Mouse (Mus musculus) CH12.LX (cell line): Measurements from ENCODE around the gene Cnpy4. TPM values are rescaled to one million over a fixed set of nuclear protein-coding genes. Genes with fewer than 3 reads are reported as not detected.

Experiments
- DNase-seq: peaks from one replicate; pipeline ENCODE4 v3.0.0-alpha.2; 2013; ENCODE audit errors: extremely low read depth
- H3K27ac ChIP-seq: 2 replicates; pipeline ENCODE4 v1.5.1; 2012; ENCODE audit warnings: low read depth, mild to moderate bottlenecking, control low read depth, moderate library complexity; ENCODE audit not compliant: insufficient read depth
- H3K27me3 ChIP-seq: replicated peaks from 2 replicates; pipeline ENCODE3; 2012; ENCODE audit warnings: inconsistent platforms
- H3K36me3 ChIP-seq, 2 experiments: replicated peaks in 1 of 2; 2 replicates each; pipeline versions ENCODE3 to v1.6.1; 2012; ENCODE audit warnings: inconsistent platforms in 1 of 2, low read length in 1 of 2, mild to moderate bottlenecking in 1 of 2, mixed read lengths in 1 of 2, moderate library complexity in 1 of 2; ENCODE audit not compliant: control insufficient read depth in 1 of 2, insufficient read depth in 1 of 2
- H3K4me1 ChIP-seq, 2 experiments: 2 replicates each; pipeline ENCODE4 v1.6.1; 2012; ENCODE audit warnings: inconsistent platforms in 1 of 2, moderate library complexity in 1 of 2; ENCODE audit not compliant: insufficient read depth in 2 of 2, control insufficient read depth in 1 of 2
- H3K4me2 ChIP-seq: 2 replicates; pipeline ENCODE4 v1.6.1; 2012; ENCODE audit warnings: low read depth, mild to moderate bottlenecking, control low read depth; ENCODE audit not compliant: poor library complexity, insufficient read depth, severe bottlenecking
- H3K4me3 ChIP-seq, 3 experiments: fragments of 150-350 bp in 1 of 3; sonication (generic) in 1 of 3; replicated peaks in 1 of 3; 2 replicates each; pipeline versions ENCODE3 to v1.5.1; 2011 to 2012; ENCODE audit warnings: low read depth in 2 of 3, low read length in 2 of 3, mild to moderate bottlenecking in 2 of 3, moderate library complexity in 2 of 3, control low read depth in 1 of 3, improper control_type of control experiment in 1 of 3, inconsistent platforms in 1 of 3, mixed read lengths in 1 of 3; ENCODE audit not compliant: poor library complexity in 1 of 3
- H3K79me2 ChIP-seq: replicated peaks from 2 replicates; pipeline ENCODE4 v1.6.1; 2012; ENCODE audit warnings: mild to moderate bottlenecking, moderate library complexity; ENCODE audit not compliant: control insufficient read depth, poor library complexity, insufficient read depth, severe bottlenecking; ENCODE audit errors: extremely low read depth
- H3K9ac ChIP-seq: 2 replicates; pipeline ENCODE4 v1.6.1; 2012; ENCODE audit warnings: low read depth, mild to moderate bottlenecking, control low read depth, moderate library complexity; ENCODE audit not compliant: insufficient read depth
- H3K9me3 ChIP-seq: replicated peaks from 2 replicates; pipeline ENCODE3; 2012; ENCODE audit warnings: low read length, inconsistent platforms, mixed read lengths
- BHLHE40 ChIP-seq: IDR thresholded peaks from 2 replicates; pipeline ENCODE4 v1.6.1; 2011; ENCODE audit warnings: mild to moderate bottlenecking, low read depth, low read length, improper control_type of control experiment
- CHD1 ChIP-seq: IDR thresholded peaks from 2 replicates; pipeline ENCODE4 v1.6.1; 2012; ENCODE audit warnings: low read depth, low read length, improper control_type of control experiment, inconsistent platforms
- CHD2 ChIP-seq: IDR thresholded peaks from 2 replicates; pipeline ENCODE4 v1.6.1; 2011; ENCODE audit warnings: low read length, improper control_type of control experiment
- ELF1 ChIP-seq: IDR thresholded peaks from 2 replicates; pipeline ENCODE4 v1.6.1; 2014; ENCODE audit warnings: low read depth, mild to moderate bottlenecking, inconsistent platforms, low read length, improper control_type of control experiment
- EP300 ChIP-seq: IDR thresholded peaks from 2 replicates; pipeline ENCODE4 v1.6.1; 2011; ENCODE audit warnings: low read length, improper control_type of control experiment
- ETS1 ChIP-seq: conservative IDR thresholded peaks from 2 replicates; pipeline ENCODE4 v1.6.1; 2012; ENCODE audit warnings: low read depth, mild to moderate bottlenecking, inconsistent platforms, low read length, improper control_type of control experiment, moderate library complexity
- GABPA ChIP-seq: IDR thresholded peaks from 2 replicates; pipeline ENCODE4 v1.6.1; 2012; ENCODE audit warnings: low read depth, low read length, improper control_type of control experiment, inconsistent platforms; ENCODE audit not compliant: insufficient replicate concordance
- IRF4 ChIP-seq: IDR thresholded peaks from 2 replicates; pipeline ENCODE4 v1.6.1; 2014; ENCODE audit warnings: low read depth, mild to moderate bottlenecking, inconsistent platforms, low read length, improper control_type of control experiment
- JUN ChIP-seq: IDR thresholded peaks from 2 replicates; pipeline ENCODE4 v1.6.1; 2011; ENCODE audit warnings: low read depth, mild to moderate bottlenecking, low read length, improper control_type of control experiment, moderate library complexity; ENCODE audit not compliant: insufficient read depth
- KAT2A ChIP-seq: IDR thresholded peaks from 2 replicates; pipeline ENCODE4 v1.6.1; 2012; ENCODE audit warnings: low read length, improper control_type of control experiment, inconsistent platforms; ENCODE audit not compliant: insufficient replicate concordance
- MAFK ChIP-seq: IDR thresholded peaks from 2 replicates; pipeline ENCODE4 v1.6.1; 2011; ENCODE audit warnings: low read length, improper control_type of control experiment; ENCODE audit not compliant: insufficient replicate concordance
- MAX ChIP-seq: IDR thresholded peaks from 2 replicates; pipeline ENCODE4 v1.6.1; 2011; ENCODE audit warnings: low read length, improper control_type of control experiment
- MEF2A ChIP-seq: IDR thresholded peaks from 2 replicates; pipeline ENCODE4 v1.6.1; 2014; ENCODE audit warnings: low read depth, mild to moderate bottlenecking, inconsistent platforms, low read length, improper control_type of control experiment, borderline replicate concordance
- MXI1 ChIP-seq: IDR thresholded peaks from 2 replicates; pipeline ENCODE4 v1.6.1; 2011; ENCODE audit warnings: mild to moderate bottlenecking, low read depth, low read length, improper control_type of control experiment
- MYC ChIP-seq: IDR thresholded peaks from 2 replicates; pipeline ENCODE4 v1.6.1; 2011; ENCODE audit warnings: low read depth, mild to moderate bottlenecking, improper control_type of control experiment, low read length
- NELFE ChIP-seq: IDR thresholded peaks from 2 replicates; pipeline ENCODE4 v1.6.1; 2011; ENCODE audit warnings: low read depth, low read length, improper control_type of control experiment
- NRF1 ChIP-seq: IDR thresholded peaks from 2 replicates; pipeline ENCODE4 v1.6.1; 2014; ENCODE audit warnings: low read depth, mild to moderate bottlenecking, inconsistent platforms, low read length, improper control_type of control experiment, moderate library complexity
- PAX5 ChIP-seq: IDR thresholded peaks from 2 replicates; pipeline ENCODE4 v1.6.1; 2012; ENCODE audit warnings: low read length, inconsistent platforms, mixed read lengths
- POLR2A ChIP-seq: IDR thresholded peaks from 2 replicates; pipeline ENCODE4 v1.6.1; 2011; ENCODE audit warnings: low read depth, mild to moderate bottlenecking, improper control_type of control experiment, low read length
- RAD21 ChIP-seq: IDR thresholded peaks from 2 replicates; pipeline ENCODE4 v1.6.1; 2011; ENCODE audit warnings: low read depth, mild to moderate bottlenecking, low read length, improper control_type of control experiment, moderate library complexity
- RCOR1 ChIP-seq: conservative IDR thresholded peaks from 2 replicates; pipeline ENCODE4 v1.6.1; 2012; ENCODE audit warnings: low read depth, mild to moderate bottlenecking, inconsistent platforms, low read length, improper control_type of control experiment
- SMC3 ChIP-seq: IDR thresholded peaks from 2 replicates; pipeline ENCODE4 v1.6.1; 2011; ENCODE audit warnings: low read depth, low read length, improper control_type of control experiment
- TBP ChIP-seq: conservative IDR thresholded peaks from 2 replicates; pipeline ENCODE4 v1.6.1; 2011; ENCODE audit warnings: low read depth, low read length, improper control_type of control experiment
- TCF12 ChIP-seq: IDR thresholded peaks from 2 replicates; pipeline ENCODE4 v1.6.1; 2014; ENCODE audit warnings: low read depth, mild to moderate bottlenecking, inconsistent platforms, low read length, improper control_type of control experiment
- UBTF ChIP-seq: IDR thresholded peaks from 2 replicates; pipeline ENCODE4 v1.6.1; 2012; ENCODE audit warnings: low read depth, mild to moderate bottlenecking, inconsistent platforms, low read length, improper control_type of control experiment, moderate library complexity
- USF2 ChIP-seq: conservative IDR thresholded peaks from 2 replicates; pipeline ENCODE4 v1.6.1; 2011; ENCODE audit warnings: low read depth, low read length, improper control_type of control experiment
- ZC3H11A ChIP-seq: IDR thresholded peaks from 2 replicates; pipeline ENCODE4 v1.6.1; 2012; ENCODE audit warnings: low read depth, mild to moderate bottlenecking, inconsistent platforms, low read length, improper control_type of control experiment
- ZMIZ1 ChIP-seq: IDR thresholded peaks from 2 replicates; pipeline ENCODE4 v1.6.1; 2012; ENCODE audit warnings: low read depth, mild to moderate bottlenecking, inconsistent platforms, low read length, improper control_type of control experiment
- ZNF384 ChIP-seq: IDR thresholded peaks from 2 replicates; pipeline ENCODE4 v1.6.1; 2012; ENCODE audit warnings: low read depth, low read length, improper control_type of control experiment, inconsistent platforms
- dilution Hi-C: fragments of 300-500 bp; cut with MboI; formaldehyde crosslinking; loops from 2 replicates; pipeline ENCODE4 v1.14.3; 2020; ENCODE audit warnings: low sequenced_read_pairs; ENCODE audit not compliant: extremely low pct_unique_long_range_greater_than_20kb, extremely low pct_ligation_motif_present
- in situ Hi-C: fragments of 300-500 bp; cut with MboI; formaldehyde crosslinking; loops from 3 replicates; pipeline ENCODE4 v1.14.3; 2019; ENCODE audit warnings: low sequenced_read_pairs, low pct_ligation_motif_present, low pct_unique_long_range_greater_than_20kb, mixed read lengths
- polyA plus RNA-seq: library from polyadenylated mRNA; unstranded; fragments of >175 nt; gene quantifications from 2 replicates; pipeline ENCODE4 v1.2.1, GENCODE M21; 2012; ENCODE audit warnings: low read depth; ENCODE audit not compliant: insufficient read length
- total RNA-seq, 2 experiments: library from RNA; depleted of rRNA; stranded (reverse); fragments of 300-350 nt in 1 of 2; fragments of >200 nt in 1 of 2; gene quantifications; 2 replicates each; pipeline ENCODE4 v1.2.3; 2012 to 2014

Gene Cnpy4
- total and polyA plus RNA-seq, 3 experiments, result 19.2 to 24.9 (median 21.6) TPM

DNA sequence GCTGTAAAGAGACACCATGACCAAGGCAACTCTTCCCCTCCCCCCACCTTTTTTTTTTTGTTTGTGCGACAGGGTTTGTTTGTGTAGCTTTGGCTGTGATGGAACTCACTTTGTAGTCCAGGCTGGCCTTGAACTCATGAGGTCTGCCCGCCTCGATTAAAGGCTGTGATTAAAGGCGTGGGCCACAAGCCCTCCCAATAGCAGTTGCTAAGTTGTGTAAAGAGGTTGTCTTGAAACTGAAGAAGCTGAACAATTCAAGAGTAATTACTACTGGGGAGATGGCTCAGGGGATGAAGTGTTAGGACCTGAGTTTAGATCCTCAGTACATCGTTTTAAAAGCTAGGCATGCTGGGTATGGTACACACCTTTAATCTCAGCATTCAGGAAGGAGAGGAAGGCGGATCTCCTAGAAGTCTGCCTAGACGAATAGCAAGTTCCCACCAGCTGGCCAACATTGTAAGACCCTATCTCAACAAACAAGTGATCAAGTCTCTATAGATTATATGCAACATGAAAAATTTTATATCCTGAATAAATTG is 27.0 kb upstream of the Cnpy4 start:
- DNase-seq, result no peak
- H3K27ac ChIP-seq, result no peak overlapping the region

DNA sequence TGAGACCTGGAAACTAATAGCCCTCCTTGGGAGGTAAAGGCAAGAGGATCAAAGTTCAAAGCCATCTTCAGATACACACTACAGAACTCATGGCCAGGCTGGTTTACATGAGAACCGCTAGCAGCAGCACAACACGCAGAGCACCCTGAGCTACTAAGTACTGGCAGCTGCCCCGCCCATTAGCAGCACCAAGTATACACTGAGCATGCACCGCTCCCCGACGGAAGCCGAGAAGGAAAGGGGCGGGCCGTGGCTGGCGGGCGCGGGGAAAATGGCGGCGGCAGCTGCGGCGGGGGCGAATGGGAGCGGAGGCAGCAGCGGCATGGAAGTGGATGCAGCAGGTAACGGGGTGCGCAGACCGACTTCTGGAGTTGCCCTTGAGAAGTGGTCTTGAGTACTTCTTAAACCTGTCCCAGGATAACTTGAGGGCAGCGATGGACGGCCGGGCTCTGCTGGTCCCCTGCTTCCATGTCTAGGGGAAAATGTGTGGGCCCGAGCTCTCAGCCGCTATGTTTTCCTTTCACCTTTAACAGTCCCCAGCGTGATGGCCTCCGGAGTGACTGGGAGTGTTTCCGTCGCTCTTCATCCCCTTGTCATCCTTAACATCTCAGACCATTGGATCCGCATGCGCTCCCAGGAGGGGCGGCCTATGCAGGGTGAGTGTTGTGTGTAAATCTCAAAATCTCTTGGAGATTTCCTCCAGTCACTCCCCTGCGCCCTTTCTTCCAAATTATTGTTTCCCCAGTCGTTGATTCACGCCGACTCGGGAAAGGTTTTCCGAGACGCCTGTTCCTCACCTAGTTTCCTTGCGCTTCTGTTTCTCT is 26.2 kb upstream of the Cnpy4 start, which contains the start of gene Cops6:
Gene Cops6 (plus strand): TSS at position 230 of the 824 bp plus-strand sequence.
- peaks cover 6% of the 10 kb centered on the region; the same call in 1 of the 2 replicates for H3K79me2 ChIP-seq
- no peaks in the 10 kb centered on the region for H3K9me3 ChIP-seq
- DNase-seq, result peak; percentile 93
- no peak within 1 kb of the TSS for H3K27ac ChIP-seq
- H3K27me3 ChIP-seq, result no peaks in the 10 kb centered on the region
- dilution Hi-C loops, result no loop called here
- peaks cover 0 to 22% of the 10 kb centered on the region in 2 experiments; a peak in 2 of 4 replicates for H3K4me1 ChIP-seq
- peak within 1 kb of the TSS; percentile 88 for H3K4me2 ChIP-seq
- H3K9ac ChIP-seq, result peak within 1 kb of the TSS; percentile 79
- peaks cover 36 to 40% of the 10 kb centered on the region in 2 experiments for H3K36me3 ChIP-seq
- peak within 1 kb of the TSS; percentile 62 to 90 (median 79) for H3K4me3 ChIP-seq
- in situ Hi-C loops, result loop anchor here (5.0 kb wide), 1 partner anchor 54 kb away; no protein-coding TSS in a partner anchor
- no peak for TF ChIP-seq ZC3H11A
- TF ChIP-seq TBP, result 0 out of 2 replicates have a peak, but pooled peaks have one; percentile 45
- TF ChIP-seq ZNF384, result no peak
- TF ChIP-seq IRF4, result peak; percentile 69; the same call in 1 of the 2 replicates
- peak; percentile 74 for TF ChIP-seq MAX
- peak; percentile 91; the same call in 1 of the 2 replicates for TF ChIP-seq KAT2A
- peak; percentile 78 for TF ChIP-seq MEF2A
- TF ChIP-seq JUN, result no peak
- TF ChIP-seq ZMIZ1, result peak; percentile 94
- 0 out of 2 replicates have a peak, but pooled peaks have one; percentile 25 for TF ChIP-seq MAFK
- TF ChIP-seq TCF12, result peak; percentile 97
- TF ChIP-seq NELFE, result peak; percentile 88
- peak; percentile 89 for TF ChIP-seq POLR2A
- TF ChIP-seq ETS1, result 0 out of 2 replicates have a peak, but pooled peaks have one; percentile 15
- peak; percentile 73 for TF ChIP-seq ELF1
- no peak for TF ChIP-seq RAD21
- no peak for TF ChIP-seq BHLHE40
- no peak for TF ChIP-seq CHD1
- TF ChIP-seq GABPA, result peak; percentile 31; the same call in 1 of the 2 replicates
- TF ChIP-seq MYC, result no peak
- no peak for TF ChIP-seq USF2
- no peak for TF ChIP-seq EP300
- TF ChIP-seq NRF1, result peak; percentile 93
- TF ChIP-seq MXI1, result peak; percentile 93
- no peak for TF ChIP-seq SMC3
- TF ChIP-seq PAX5, result no peak
- TF ChIP-seq UBTF, result no peak
- 0 out of 2 replicates have a peak, but pooled peaks have one; percentile 79 for TF ChIP-seq RCOR1

More for the DNA sequence above, 27.0 kb upstream of the Cnpy4 start:
- no peaks in the 10 kb centered on the region for H3K9me3 ChIP-seq
- H3K36me3 ChIP-seq, result peaks cover 29 to 32% of the 10 kb centered on the region in 2 experiments
- dilution Hi-C loops, result no loop called here
- no peaks in the 10 kb centered on the region for H3K27me3 ChIP-seq
- H3K4me2 ChIP-seq, result peak overlapping the region; percentile 48; the same call in 1 of the 2 replicates
- in situ Hi-C loops, result loop anchor here (5.0 kb wide), 1 partner anchor 53 kb away; no protein-coding TSS in a partner anchor
- H3K4me1 ChIP-seq, result peaks cover 0 to 22% of the 10 kb centered on the region in 2 experiments; a peak in 2 of 4 replicates
- H3K79me2 ChIP-seq, result peaks cover 8% of the 10 kb centered on the region; the same call in 1 of the 2 replicates
- H3K9ac ChIP-seq, result peak overlapping the region; percentile 62; the same call in 1 of the 2 replicates
- TF ChIP-seq IRF4, result no peak
- TF ChIP-seq CHD2, result peak; percentile 48
- peak overlapping the region in 2 of 3 experiments; percentile 54 to 90 for H3K4me3 ChIP-seq
